In the genomic region with DNA sequence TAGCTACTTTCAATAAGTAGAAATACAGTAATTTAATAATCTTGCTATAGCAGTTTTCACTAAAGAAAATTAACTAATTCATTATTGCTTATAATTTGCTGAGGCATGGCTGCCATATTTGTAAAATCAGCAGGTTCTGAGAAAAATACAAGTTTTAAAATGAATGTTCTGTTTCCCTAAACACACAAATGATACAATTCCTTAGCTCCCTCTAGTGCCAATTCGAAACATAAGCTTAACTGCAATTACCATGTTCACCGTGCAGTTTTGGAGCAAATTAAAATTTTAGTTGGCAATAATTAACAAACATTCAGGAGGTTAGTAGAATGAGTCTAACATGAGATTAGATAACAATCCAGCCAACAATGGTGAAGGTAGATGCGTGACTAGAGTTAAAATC, we compare ENCODE assay signal across 11 mouse cellular contexts.
DNase-seq lines count a peak whose midpoint lies in the region; ATAC-seq and TF ChIP-seq lines count a peak whose summit lies in the region.
"Had no signal": no experiment of that assay in that cellular context is flagged by ENCODE, and none has a peak within 500 bp of the region (broad histone marks: within the 10 kb centered on the region; RNA-seq: fewer than 3 reads in every experiment).

No protein-coding gene starts in this region.

- ATAC-seq in kidney, postnatal 0 days (replicated peaks; ENCODE audit: low FRiP score, low read depth): no peak
- no peak for ATAC-seq in kidney, embryonic 14.5 days (ENCODE audit: low FRiP score, low TSS enrichment)
- ATAC-seq in midbrain, embryonic 11.5 days (ENCODE audit: low FRiP score): no peak
- ATAC-seq in stomach, postnatal 0 days (ENCODE audit: low FRiP score, low TSS enrichment): no peak

- intact Hi-C loops in heart, postnatal 36 days (cut with DNase I): no loop called here

- no peaks in the 10 kb centered on the region for H3K9me3 ChIP-seq in kidney, postnatal 0 days (replicated peaks; ENCODE audit: low read length)
- no peaks in the 10 kb centered on the region for H3K9me3 ChIP-seq in kidney, embryonic 14.5 days (ENCODE audit: control insufficient read depth, low read length)
- H3K9me3 ChIP-seq in midbrain, embryonic 11.5 days (ENCODE audit: control insufficient read depth, low read length): no peaks in the 10 kb centered on the region
- no peaks in the 10 kb centered on the region for H3K9me3 ChIP-seq in midbrain, embryonic 10.5 days (replicated peaks)
- no peaks in the 10 kb centered on the region for H3K9me3 ChIP-seq in stomach, postnatal 0 days (ENCODE audit: control insufficient read depth, low read length)

- H3K36me3 ChIP-seq in kidney, postnatal 0 days (ENCODE audit: insufficient read depth, low read length): no peaks in the 10 kb centered on the region
- H3K36me3 ChIP-seq in kidney, embryonic 14.5 days (ENCODE audit: control insufficient read depth, insufficient read depth, low read length): no peaks in the 10 kb centered on the region
- no peaks in the 10 kb centered on the region for H3K36me3 ChIP-seq in midbrain, embryonic 11.5 days (ENCODE audit: control insufficient read depth, insufficient read depth, low read length)
- no peaks in the 10 kb centered on the region for H3K36me3 ChIP-seq in midbrain, embryonic 10.5 days
- H3K36me3 ChIP-seq in stomach, postnatal 0 days (ENCODE audit: control insufficient read depth, insufficient read depth, low read length): no peaks in the 10 kb centered on the region

- H3K4me2 ChIP-seq in kidney, postnatal 0 days (ENCODE audit: low read length): no peak overlapping the region
- no peak overlapping the region for H3K4me2 ChIP-seq in kidney, embryonic 14.5 days (replicated peaks; ENCODE audit: low read depth, low read length)
- no peak overlapping the region for H3K4me2 ChIP-seq in midbrain, embryonic 11.5 days
- H3K4me2 ChIP-seq in stomach, postnatal 0 days (replicated peaks; ENCODE audit: low read depth): no peak overlapping the region

- no peak for TF ChIP-seq EP300 in stomach, postnatal 0 days (optimal IDR thresholded peaks at IDR 0.05)

- TF ChIP-seq CTCF in kidney, postnatal 0 days (IDR thresholded peaks at IDR 0.05; ENCODE audit: low read depth): peak; percentile 71
- TF ChIP-seq CTCF in stomach, postnatal 0 days (IDR thresholded peaks at IDR 0.05; ENCODE audit: low read depth): peak; percentile 76

- H3K9ac ChIP-seq in kidney, postnatal 0 days (ENCODE audit: low read depth, low read length): no peak overlapping the region
- H3K9ac ChIP-seq in kidney, embryonic 14.5 days (ENCODE audit: low read depth, low read length): no peak overlapping the region
- H3K9ac ChIP-seq in midbrain, embryonic 11.5 days (ENCODE audit: low read length): no peak overlapping the region
- H3K9ac ChIP-seq in stomach, postnatal 0 days (ENCODE audit: low read length): no peak overlapping the region

- H3K27ac ChIP-seq in kidney, postnatal 0 days: no peak overlapping the region
- H3K27ac ChIP-seq in kidney, embryonic 14.5 days (ENCODE audit: low read depth, low read length): no peak overlapping the region
- H3K27ac ChIP-seq in midbrain, embryonic 11.5 days (ENCODE audit: low read depth, low read length): no peak overlapping the region
- H3K27ac ChIP-seq in midbrain, embryonic 10.5 days (replicated peaks): no peak overlapping the region
- no peak overlapping the region for H3K27ac ChIP-seq in stomach, postnatal 0 days (replicated peaks)

- DNase-seq in embryo, embryonic 10 days (ENCODE audit: low spot score): peak; percentile 42
- no peak for DNase-seq in embryo, embryonic 9.5 days (ENCODE audit: extremely low spot score)
- DNase-seq in kidney, postnatal 0 days (ENCODE audit: low spot score): peak; percentile 80
- DNase-seq in midbrain, embryonic 11.5 days (ENCODE audit: low spot score, missing footprints): peak; percentile 87
- DNase-seq in midbrain, embryonic 10.5 days (ENCODE audit: low spot score): no peak
- no peak for DNase-seq in stomach, postnatal 0 days (ENCODE audit: low spot score)
- no peak for DNase-seq in heart, postnatal 36 days
- DNase-seq: B cell, adult 2 months; cerebellum, adult 11 months; layer of hippocampus, postnatal 36 days had no signal

- H3K4me3 ChIP-seq in kidney, postnatal 0 days (replicated peaks; ENCODE audit: low read depth, low read length): no peak overlapping the region
- no peak overlapping the region for H3K4me3 ChIP-seq in kidney, embryonic 14.5 days (ENCODE audit: low read length)
- H3K4me3 ChIP-seq in midbrain, embryonic 11.5 days (ENCODE audit: low read depth, low read length): no peak overlapping the region
- H3K4me3 ChIP-seq in midbrain, embryonic 10.5 days: no peak overlapping the region
- H3K4me3 ChIP-seq in stomach, postnatal 0 days (ENCODE audit: low read depth, low read length): no peak overlapping the region

- H3K27me3 ChIP-seq in kidney, postnatal 0 days (ENCODE audit: insufficient read depth, low read length): no peaks in the 10 kb centered on the region
- no peaks in the 10 kb centered on the region for H3K27me3 ChIP-seq in kidney, embryonic 14.5 days (ENCODE audit: control insufficient read depth, insufficient read depth, low read length)
- H3K27me3 ChIP-seq in midbrain, embryonic 11.5 days (ENCODE audit: control insufficient read depth, insufficient read depth, low read length): no peaks in the 10 kb centered on the region
- no peaks in the 10 kb centered on the region for H3K27me3 ChIP-seq in midbrain, embryonic 10.5 days (ENCODE audit: low read depth, poor library complexity, severe bottlenecking)
- H3K27me3 ChIP-seq in stomach, postnatal 0 days (ENCODE audit: control insufficient read depth, insufficient read depth, low read length): no peaks in the 10 kb centered on the region

- H3K4me1 ChIP-seq in kidney, postnatal 0 days (replicated peaks; ENCODE audit: insufficient read depth, low read length): no peaks in the 10 kb centered on the region
- H3K4me1 ChIP-seq in kidney, embryonic 14.5 days (ENCODE audit: control insufficient read depth, insufficient read depth, low read length): no peaks in the 10 kb centered on the region
- H3K4me1 ChIP-seq in midbrain, embryonic 11.5 days (ENCODE audit: control insufficient read depth, insufficient read depth, low read length): no peaks in the 10 kb centered on the region
- no peaks in the 10 kb centered on the region for H3K4me1 ChIP-seq in midbrain, embryonic 10.5 days
- H3K4me1 ChIP-seq in stomach, postnatal 0 days (replicated peaks; ENCODE audit: control insufficient read depth, insufficient read depth): no peaks in the 10 kb centered on the region

- WGBS in kidney, postnatal 0 days: 26% methylated on average over 3 of the region's 3 CpGs
- 33% methylated on average over 3 of the region's 3 CpGs for WGBS in kidney, embryonic 14.5 days
- 49% methylated on average over 3 of the region's 3 CpGs for WGBS in midbrain, embryonic 11.5 days
- WGBS in midbrain, embryonic 10.5 days: 54% methylated on average over 3 of the region's 3 CpGs
- 25% methylated on average over 3 of the region's 3 CpGs for WGBS in stomach, postnatal 0 days

Comparison
In these comparisons a context has a peak if more than half of its experiments do, and no peak if none do; other contexts are left out.
1. DNase-seq: peak in embryo, embryonic 10 days (single experiment), kidney, postnatal 0 days (single experiment) and midbrain, embryonic 11.5 days (single experiment); none in embryo, embryonic 9.5 days (single experiment), midbrain, embryonic 10.5 days (single experiment), stomach, postnatal 0 days (single experiment) and heart, postnatal 36 days (0 of 2).